Mouse (Mus musculus) heart, postnatal 10 days (tissue): ENCODE measurements at regions not wholly inside any gene's neighbourhood (a gene's known extent, or its start where the extent isn't known, plus 50 kb on each side); places are given as distances from the start of the nearest gene placed in this dataset.
A peak's percentile ranks its signal among the peaks of the same experiment; 100 is the strongest.

Experiments
- DNase-seq, 2 experiments: peaks; one replicate each; pipeline ENCODE4 v3.0.0; 2021
- intact Hi-C: fragments of 180-260 bp; cut with DNase I; formaldehyde crosslinking; loops from one replicate; pipeline ENCODE4 v1.15.1; 2025

DNA sequence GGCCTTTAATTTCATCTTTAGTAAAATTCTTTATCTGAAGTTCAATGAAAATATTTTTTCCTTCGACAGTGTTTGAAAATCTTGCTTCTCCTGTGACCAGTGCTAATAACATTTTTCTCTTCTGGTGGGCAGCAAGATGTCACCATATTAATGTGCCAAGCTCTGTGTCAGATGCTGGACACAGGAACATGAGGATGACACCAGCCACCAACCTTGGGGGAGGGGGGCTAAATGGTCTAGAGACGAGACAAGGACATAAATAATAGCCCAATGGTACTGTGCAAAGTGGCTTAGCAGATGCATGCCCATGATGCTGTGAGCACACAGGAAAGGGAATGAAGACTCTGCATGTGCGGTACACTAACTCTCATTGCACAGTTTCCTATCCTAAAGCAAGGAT lies 373.8 kb downstream of the Nuf2 start:
- intact Hi-C loops: no loop called here

DNA sequence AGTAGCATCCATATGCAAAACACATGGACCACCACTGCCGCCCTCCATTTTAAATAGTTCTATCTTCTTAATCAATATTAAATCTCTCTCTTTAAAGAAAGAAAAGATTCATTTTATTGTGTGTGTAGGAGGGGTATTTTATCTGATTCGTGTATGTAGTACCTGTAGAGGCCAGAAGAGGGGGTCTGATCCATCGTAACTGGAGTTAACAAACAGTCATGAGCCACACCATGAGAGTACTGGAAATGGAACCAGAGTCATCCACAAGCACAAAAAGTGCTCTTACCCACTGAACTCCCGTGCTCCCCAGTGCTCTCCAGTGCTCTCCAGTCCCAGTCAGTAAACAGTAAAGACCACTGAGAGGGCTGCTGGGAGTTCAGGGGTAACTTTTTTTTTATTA lies 374.4 kb downstream of the Nuf2 start:
- intact Hi-C loops: no loop called here
- no peak for DNase-seq

More for the DNA sequence above, 373.8 kb downstream of the Nuf2 start:
- DNase-seq: no peak

DNA sequence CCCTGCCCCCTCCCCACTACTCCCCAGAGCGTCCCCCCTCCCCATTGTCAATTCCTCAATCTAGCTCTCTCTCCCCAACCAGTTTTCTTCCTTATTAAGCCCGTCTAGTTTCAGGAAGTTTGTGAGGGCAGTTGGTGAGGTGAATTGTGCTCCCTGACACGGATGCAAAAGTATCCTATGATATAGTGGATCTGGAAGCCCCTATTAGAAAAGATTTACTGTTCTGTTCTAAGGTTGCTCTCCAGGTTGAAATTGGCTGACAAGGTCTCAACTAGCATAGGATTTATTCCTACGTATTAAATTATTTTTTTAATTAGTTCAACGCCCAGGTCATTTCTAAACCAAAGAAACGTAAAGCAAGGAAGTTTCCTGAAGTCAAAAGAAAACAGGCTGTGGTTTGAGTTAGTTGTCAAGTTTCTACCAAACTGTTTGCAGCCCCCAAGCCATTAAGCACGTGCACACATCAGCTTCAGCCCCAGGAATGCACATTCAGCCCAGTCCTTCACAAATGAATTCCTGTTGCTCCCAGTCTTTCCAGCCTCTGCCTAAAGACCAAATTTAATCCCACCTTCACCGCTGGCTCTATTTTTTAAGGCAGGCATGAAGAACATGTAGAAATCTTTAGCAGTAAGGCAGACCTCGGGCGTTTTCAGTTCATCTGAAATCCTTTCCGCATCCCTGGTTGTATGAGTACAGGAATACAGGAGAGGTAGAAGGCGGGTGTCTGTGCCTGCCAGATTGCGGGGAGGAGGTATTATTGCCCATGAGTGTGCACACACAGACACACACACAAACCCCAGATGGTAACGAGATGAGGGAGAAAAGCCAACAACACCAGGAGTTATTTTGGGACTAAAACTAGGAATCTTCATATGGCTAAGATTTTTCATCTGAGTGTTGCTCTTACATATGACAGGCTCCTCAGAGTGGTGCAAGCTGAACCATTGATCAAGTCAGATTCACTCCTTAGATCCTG lies 375.5 kb downstream of the Nuf2 start:
- intact Hi-C loops: no loop called here
- no peak for DNase-seq

DNA sequence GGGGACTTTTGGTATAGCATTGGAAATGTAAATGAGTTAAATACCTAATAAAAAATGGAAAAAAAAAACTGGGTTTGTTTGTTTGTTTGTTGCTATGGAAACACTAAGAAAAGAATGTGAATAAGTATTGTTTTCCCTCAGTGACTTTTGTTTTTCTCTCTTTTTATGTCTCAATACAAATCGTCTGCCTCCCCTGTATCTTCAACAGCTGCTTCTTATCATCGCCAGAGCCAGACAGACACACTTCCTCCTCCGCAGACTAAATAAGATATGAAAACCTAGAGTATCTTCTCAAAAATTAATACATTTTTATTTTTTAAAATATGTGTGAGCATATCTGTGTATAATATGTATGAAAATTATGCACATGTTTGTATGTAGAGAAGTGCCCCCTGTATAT lies 389.0 kb downstream of the Nuf2 start:
- peak in 1 of 2 experiments; percentile 8 for DNase-seq
- intact Hi-C loops: no loop called here

DNA sequence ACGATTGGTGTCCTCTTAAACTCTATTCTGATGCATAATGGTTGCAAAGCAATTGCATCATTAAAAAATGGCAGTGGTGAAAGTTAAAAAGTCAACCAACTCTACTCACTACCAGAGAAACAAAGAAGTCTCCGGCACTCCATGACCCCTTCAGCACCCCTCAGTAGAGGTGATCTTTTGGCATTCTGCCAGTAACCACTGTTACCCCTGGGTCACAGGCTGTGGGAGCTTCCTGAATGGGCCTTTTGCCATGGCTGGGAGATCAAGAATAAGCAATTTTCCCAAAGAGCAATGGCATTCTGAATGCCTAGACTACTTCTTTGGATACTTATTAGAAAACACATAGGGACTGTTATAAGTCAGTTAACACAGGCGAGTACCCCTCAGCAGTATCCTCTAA lies 391.2 kb downstream of the Nuf2 start:
- intact Hi-C loops: no loop called here
- DNase-seq: no peak

DNA sequence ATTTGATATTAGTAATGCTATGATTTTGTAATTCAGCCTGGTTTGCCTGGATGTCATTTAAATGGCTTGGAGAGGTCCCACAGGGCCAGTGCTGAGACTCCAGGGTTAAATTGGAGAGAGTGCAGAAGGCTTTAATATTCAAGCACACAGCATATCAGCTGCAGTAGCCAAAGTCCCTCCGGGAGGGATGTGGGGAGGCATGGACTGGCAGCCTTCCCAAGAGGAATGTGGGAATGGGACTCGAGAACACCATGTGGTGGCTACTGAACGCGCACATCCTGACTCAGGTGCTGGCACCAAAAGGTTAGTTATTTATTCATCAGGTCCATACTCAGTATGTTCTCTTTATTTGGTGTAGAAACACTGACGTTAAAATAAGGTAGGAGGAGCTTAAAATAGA lies 391.8 kb downstream of the Nuf2 start:
- peak; percentile 15 to 23 for DNase-seq
- intact Hi-C loops: no loop called here

DNA sequence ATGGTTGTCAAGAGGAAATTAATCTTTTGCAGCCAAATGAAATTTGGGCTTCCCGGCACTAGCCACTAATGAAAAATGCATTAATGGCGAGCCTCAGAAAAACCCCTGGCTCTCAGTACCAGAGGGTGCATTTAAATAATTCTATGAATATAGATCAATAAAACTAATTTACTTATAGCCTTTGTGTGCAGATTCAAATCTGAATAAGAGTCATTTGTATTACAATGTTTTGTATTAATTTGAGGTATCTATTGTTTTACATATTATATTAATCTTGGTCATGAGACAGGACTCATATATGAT lies 392.1 kb downstream of the Nuf2 start:
- intact Hi-C loops: no loop called here
- DNase-seq: no peak

DNA sequence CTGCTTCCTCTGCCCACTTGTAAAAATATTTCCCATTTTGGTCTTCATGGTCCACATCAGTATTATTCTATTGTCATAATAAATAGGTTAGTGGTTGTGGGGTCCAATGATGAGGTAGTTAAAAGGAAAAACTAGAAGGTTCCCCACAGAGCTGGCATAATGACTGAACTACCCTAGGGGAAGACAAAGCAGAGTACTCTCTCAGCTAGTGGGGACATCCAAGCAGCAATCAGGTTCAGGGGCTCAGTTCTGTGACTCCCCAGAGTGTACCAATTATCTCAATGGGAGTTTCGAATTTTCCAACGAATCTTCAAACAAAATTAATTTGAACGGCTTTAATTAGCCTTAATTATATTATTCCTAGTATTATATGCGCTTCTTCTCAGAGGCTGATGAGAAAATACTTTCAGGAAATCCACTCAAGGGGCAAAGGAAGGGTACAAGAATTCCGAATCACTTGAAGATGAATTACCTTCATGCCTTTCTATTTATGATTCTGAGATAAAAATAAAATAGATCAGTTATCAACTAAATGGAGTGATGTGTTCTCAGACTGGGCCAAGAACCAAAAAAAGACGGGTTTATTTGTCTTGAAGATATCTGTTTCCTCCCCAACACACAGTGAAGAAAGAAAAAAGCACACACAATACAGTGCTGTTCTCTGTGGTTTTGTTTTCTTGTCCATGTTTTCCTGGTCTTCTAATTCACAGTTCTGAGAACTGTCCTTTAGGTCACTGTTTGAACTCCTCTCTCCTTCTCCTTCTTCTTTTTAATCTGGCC lies 392.7 kb downstream of the Nuf2 start:
- no peak for DNase-seq
- intact Hi-C loops: no loop called here

DNA sequence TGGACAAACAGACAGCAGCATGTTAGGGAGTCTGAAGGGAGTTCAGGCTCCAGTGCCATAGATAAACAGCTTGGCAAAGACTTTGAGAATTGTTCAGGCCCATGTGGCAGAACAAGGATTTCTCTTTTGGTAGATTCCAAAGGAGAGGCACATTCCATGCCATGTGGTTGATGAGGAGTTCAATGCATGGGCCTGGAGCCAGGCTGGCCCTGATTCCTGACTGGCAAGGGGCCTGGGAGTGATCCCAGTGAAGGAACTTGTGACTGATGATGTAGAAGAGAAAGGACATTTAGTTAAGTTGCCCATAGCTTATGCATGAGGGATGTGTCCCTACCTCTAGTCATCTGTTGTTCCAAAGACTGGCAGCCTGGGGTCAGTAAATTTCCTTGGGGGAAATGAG lies 395.7 kb downstream of the Nuf2 start:
- intact Hi-C loops: no loop called here
- DNase-seq: peak in 1 of 2 experiments; percentile 6

DNA sequence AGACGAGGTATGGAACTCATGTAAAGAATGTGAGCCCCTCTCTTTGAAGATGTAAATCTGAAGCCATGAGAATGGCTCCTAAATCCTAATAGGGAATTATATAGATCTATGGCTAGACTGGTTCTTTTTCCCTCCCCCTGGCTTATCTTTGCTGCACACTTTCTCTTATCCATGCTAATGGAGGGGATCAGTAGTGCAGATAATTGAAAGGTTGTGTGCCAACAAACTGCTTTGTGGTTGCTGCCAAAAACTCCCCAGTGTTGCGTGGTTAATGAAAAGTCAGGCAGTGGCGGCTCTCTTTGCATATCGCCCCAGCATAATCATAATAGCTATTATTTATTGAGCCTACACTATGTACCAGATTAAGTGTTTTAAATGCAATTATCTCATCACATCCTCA lies 427.6 kb downstream of the Nuf2 start:
- intact Hi-C loops: loop anchor here (10.0 kb wide), 1 partner anchor 649 kb away; no protein-coding TSS in a partner anchor
- no peak for DNase-seq

DNA sequence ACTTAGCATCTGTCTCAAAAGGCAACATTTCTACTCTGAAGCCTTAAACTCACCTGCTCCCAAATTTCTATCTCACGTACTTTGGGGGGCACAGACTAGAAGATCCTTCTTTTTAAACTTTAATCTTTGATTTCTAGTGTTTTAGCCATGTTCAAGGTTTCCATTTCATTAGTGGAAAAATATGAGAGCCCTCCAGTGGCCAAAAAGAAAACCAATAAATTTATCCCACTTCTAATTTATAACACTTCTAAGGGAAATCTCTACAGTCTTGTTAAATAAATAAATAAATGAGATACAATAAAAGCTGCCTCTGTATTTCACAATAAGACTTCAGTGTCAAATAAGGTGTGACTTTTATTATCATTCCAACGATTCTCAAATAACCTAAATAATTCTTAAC lies 428.2 kb downstream of the Nuf2 start:
- intact Hi-C loops: loop anchor here (10.0 kb wide), 1 partner anchor 648 kb away; no protein-coding TSS in a partner anchor
- no peak for DNase-seq

DNA sequence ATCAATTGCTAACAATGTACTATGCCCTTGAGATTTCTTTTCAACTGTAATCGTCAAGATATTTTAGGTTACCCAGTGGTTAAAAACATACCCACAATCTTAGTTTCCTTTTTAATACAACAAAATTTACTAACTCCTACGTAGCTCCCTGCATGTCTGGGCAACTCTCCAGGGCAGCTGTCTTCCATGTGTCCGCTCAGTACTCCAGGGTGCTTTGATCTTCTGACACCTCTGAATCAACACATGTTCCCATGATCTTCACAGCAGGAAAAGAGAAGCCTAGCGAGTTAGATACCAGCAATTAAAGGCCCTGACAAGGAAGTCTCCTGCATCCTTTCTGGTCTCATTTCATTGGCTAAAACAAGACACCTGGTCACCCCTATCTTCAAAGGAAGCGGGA lies 432.0 kb downstream of the Nuf2 start:
- peak; percentile 30 to 41 for DNase-seq
- intact Hi-C loops: no loop called here

DNA sequence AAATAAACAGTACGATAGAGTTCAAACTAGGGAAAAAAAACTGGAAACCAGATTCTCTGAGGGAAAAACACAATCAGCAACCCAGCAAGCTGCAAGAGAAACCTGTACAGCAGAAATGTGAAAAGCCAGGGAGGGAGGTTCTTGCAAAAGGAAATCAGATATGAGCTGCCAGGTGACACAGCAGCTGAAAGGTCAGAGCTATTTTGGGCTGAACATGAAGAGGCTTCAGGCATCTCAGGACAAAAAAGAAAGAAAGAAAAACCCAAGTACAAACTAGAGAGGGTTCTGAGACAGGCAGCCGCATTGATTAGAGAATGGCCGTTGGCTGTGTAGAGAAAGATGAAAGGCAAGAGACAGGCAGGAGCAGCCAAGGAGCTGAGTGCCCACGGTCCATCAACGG lies 434.5 kb downstream of the Nuf2 start:
- intact Hi-C loops: no loop called here
- DNase-seq: peak; percentile 12

DNA sequence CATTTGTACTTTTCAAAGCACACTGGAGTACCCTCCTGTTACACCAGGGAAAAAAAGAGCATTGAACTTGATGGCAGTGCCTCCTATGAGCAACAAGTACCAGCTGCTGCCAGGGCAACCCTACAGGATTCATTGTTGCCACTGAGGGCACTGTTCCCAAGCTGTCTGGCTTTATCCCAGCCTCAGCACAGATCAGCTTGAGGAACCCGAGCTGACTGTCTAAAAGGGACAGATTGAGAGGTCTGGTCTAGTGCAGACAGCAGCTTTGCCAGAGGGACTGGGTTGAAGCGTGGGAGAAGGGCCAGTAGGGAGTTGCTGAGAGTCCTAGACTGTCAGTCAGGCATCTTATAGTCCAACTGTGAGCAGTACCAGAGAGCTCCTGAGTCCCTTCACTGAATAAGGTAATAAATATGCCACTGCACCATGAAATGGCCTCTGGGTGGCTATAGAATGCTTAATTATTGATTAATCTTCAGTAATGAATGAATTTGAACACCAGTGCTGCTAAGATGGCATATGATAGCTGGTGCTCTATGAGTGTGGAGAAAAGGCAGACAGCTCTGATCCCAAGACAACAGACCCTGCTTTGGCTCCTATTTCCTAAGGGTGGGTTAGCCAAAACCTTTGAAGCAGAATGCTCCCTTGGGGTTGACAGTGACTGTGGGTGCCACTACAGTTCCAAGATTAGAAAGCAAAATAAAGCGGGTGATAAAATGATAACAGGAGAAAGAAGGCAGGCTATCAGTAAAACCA lies 437.5 kb downstream of the Nuf2 start:
- intact Hi-C loops: no loop called here
- DNase-seq: peak; percentile 17 to 25

DNA sequence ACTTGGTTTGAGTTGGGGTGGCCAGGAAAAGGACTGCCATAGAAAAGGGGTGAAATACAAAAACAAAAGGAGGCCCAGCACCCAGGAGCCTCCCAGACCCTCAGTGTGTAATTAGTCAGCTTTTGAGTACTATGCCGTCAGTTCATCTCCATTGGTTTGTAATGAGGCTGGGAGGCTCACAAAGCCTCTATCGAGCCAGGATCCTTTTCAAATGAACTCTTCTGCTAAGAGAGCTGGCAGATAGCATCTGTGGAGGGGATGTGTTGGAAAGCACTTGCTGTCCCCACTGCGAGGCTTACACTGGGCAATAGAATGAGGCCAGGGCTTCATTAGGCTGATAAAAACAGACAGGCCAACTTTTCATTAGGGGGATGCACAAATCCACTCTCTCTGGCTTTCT lies 445.2 kb downstream of the Nuf2 start:
- intact Hi-C loops: no loop called here
- DNase-seq: no peak

DNA sequence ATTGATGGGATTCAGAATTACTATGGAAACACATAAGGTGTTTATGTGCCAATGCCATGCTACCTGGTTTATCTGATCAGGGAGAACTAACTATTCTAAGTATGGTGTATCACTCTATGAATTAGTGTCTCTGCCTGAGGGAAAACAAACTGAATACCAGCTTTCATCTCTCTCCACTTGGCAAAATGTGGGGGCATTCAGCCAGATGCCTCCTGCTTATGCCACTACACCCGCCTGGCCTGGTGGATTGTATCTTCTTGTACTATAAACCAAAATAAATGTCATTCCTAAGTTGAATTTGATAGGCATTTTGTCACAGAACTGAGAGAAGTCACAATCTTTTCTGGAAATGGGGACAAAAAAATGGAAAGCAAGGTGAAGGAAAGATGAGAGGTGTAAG lies 450.6 kb downstream of the Nuf2 start:
- DNase-seq: no peak
- intact Hi-C loops: no loop called here

DNA sequence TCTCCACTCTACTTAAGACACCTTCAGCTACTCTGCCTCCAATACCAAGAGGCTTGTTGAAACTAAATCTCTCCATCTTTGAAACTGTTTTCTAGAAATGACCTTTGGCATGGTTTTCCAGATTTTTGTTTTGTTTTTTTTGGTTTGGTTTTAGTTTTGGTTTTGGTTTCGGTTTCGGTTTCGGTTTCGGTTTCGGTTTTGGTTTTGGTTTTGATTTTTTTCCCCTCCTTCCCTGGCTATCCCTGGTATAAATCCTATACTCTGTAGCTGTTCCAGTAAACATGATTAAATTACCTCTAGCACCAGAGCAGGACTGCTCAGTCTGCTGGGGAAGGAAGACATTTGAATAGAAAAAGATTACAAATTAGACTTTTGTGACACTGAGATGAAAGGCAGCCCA lies 454.0 kb downstream of the Nuf2 start:
- intact Hi-C loops: no loop called here
- DNase-seq: no peak

DNA sequence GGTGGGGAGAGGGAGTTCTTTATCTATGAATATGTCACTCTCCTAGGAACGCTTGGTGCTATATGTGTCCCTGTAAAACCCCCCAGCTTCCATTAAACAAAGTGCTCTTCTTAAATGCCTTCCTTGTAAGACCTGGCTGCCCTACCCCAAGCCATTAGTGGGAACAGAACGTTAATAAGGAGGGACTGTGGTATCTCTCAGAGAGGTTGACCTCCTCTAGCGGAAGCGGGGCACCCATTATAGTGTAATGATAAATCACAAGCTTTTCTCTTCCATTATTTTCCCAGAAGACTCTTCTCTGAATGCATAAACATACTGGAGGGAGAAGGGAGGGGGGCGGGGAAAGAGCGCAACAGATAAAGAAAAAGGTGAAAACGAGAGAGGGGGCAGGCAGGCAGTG lies 455.3 kb downstream of the Nuf2 start:
- no peak for DNase-seq
- intact Hi-C loops: no loop called here

DNA sequence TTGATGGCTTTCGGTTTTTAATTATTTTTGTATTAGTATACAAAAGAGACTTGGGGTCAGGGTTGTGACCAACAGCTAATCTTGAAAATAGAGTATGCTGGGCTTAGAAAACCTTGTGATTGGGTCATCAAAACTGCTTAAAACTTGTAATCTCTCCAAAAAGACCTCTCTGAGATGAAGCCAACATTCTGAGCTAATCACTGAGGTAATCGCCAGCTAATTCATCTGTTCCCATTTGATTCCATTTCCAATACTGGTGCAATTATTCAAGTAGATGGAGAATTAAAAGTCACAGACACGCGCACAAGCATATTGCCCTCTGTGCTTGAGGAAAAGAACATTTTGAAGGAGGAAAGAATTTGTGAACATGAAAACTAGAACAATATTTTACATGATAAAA lies 459.9 kb downstream of the Nuf2 start:
- intact Hi-C loops: no loop called here
- DNase-seq: no peak

DNA sequence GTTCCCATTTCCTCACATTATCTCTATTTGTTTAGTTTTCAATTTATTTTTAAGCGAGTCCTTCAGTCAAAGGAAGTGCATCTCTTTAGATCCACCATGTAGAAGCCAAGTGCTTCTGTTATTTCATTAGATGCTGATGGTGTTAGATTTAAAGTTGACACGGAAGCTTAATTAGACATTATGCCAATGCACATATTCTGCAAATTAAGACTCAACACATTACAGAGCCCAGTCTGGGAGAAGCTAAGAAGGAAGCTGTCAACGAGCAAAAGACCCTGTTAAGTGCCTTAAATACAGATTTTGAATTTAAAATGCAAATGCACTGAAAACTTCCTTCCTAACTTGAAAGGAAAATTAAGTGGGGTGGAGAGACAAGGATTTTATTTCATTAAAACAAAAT lies 461.6 kb downstream of the Nuf2 start:
- no peak for DNase-seq
- intact Hi-C loops: no loop called here

DNA sequence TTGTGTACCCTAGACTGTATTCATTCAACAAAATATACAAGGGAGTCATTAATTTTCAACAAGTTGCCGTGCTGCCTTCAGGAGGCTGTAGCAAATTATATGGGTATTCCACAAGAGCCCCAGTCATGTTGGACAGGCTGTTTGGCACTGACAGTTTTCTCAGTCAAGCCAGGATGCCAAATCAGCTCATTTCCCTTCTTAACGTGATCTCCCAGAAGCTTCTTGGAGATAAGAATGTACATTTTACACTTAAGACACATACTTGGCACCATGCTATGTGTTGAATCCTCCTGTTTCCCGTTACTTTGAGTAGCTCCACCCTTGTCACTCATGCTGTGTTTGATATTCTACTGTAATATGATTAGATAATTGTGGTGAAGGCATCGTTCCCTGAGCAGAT lies 464.5 kb downstream of the Nuf2 start:
- intact Hi-C loops: no loop called here
- DNase-seq: no peak
